Mouse (Mus musculus) limb, embryonic 14.5 days (tissue): Measurements from ENCODE around the gene Ptges. TPM values are rescaled to one million over a fixed set of nuclear protein-coding genes. Genes with fewer than 3 reads are reported as not detected.

Experiments used
- ATAC-seq: fragments of 200-750 bp; cut with Nextera tagmentation; 2 replicates; pipeline ENCODE4 v1.8.0; 2017; ENCODE audit warnings: low read depth, moderate number of reproducible peaks, moderate TSS enrichment; ENCODE audit not compliant: low FRiP score
- DNase-seq: peaks from one replicate; pipeline ENCODE4 v3.0.0-alpha.2; 2015; ENCODE audit warnings: low spot score
- H3K27ac ChIP-seq: fragments of 300-500 bp; sonication (generic); replicated peaks from 2 replicates; pipeline ENCODE4 v1.5.1; 2014; ENCODE audit warnings: low read depth, mild to moderate bottlenecking, low read length, moderate library complexity, mixed read lengths
- H3K27me3 ChIP-seq: fragments of 300-500 bp; sonication (generic); 2 replicates; pipeline ENCODE4 v1.6.1; 2014; ENCODE audit warnings: low read length, mixed read lengths; ENCODE audit not compliant: control insufficient read depth, insufficient read depth
- H3K36me3 ChIP-seq: fragments of 300-500 bp; sonication (generic); 2 replicates; pipeline ENCODE4 v1.6.1; 2014; ENCODE audit warnings: mild to moderate bottlenecking, low read length, moderate library complexity, mixed read lengths; ENCODE audit not compliant: control insufficient read depth, insufficient read depth
- H3K4me1 ChIP-seq: fragments of 300-500 bp; sonication (generic); 2 replicates; pipeline ENCODE4 v1.6.1; 2014; ENCODE audit warnings: antibody characterized with exemption, low read length, mixed read lengths; ENCODE audit not compliant: control insufficient read depth, insufficient read depth
- H3K4me2 ChIP-seq: fragments of 300-500 bp; sonication (generic); replicated peaks from 2 replicates; pipeline ENCODE4 v1.6.1; 2014; ENCODE audit warnings: low read depth, mild to moderate bottlenecking, low read length, moderate library complexity; ENCODE audit not compliant: severe bottlenecking
- H3K4me3 ChIP-seq: fragments of 300-500 bp; sonication (generic); replicated peaks from 2 replicates; pipeline ENCODE4 v1.5.1; 2014; ENCODE audit warnings: low read length
- H3K9ac ChIP-seq: fragments of 300-500 bp; sonication (generic); 2 replicates; pipeline ENCODE4 v1.6.1; 2014; ENCODE audit warnings: mild to moderate bottlenecking, low read depth, low read length, moderate library complexity; ENCODE audit not compliant: severe bottlenecking
- H3K9me3 ChIP-seq: fragments of 300-500 bp; sonication (generic); 2 replicates; pipeline ENCODE4 v1.6.1; 2016; ENCODE audit warnings: low read length; ENCODE audit not compliant: control insufficient read depth
- POLR2A ChIP-seq: fragments of 200-500 bp; IDR thresholded peaks from 2 replicates; pipeline ENCODE4 v1.8.0; 2012; ENCODE audit warnings: inconsistent platforms, mild to moderate bottlenecking, moderate library complexity, borderline replicate concordance; ENCODE audit not compliant: insufficient read depth, insufficient read length; ENCODE audit errors: extremely low read depth
- WGBS: fragments of 180-500 bp; shearing (Covaris S2); extraction: QIAGEN DNeasy Blood & Tissue Kit; methylation state at CpG from one replicate; pipeline ENCODE4 v1.1.7; 2014; 5-methylcytosine and 5-hydroxymethylcytosine counted together
- polyA plus RNA-seq, 2 experiments: library from polyadenylated mRNA; depleted of rRNA in 1 of 2; stranded (reverse) in 1 of 2; unstranded in 1 of 2; fragments of >200 nt; fragmentation: Nextera tagmentation in 1 of 2; extraction: Ambion mirVana in 1 of 2; gene quantifications; 2 replicates each; pipeline versions ENCODE4 v1.2.1 to v1.2.3; 2012 to 2014

The Ptges gene
- polyA plus RNA-seq, 2 experiments = 16.4 to 20.5 TPM

- Histone ChIP-seq H3K4me1 (peaks cover 74% of the 10 kb centered on the region), H3K9me3 (no peaks in the 10 kb centered on the region), H3K9ac (no peak overlapping the region), H3K27ac (peak overlapping the region; percentile 14; the same call in 1 of the 2 replicates), H3K27me3 (no peaks in the 10 kb centered on the region), H3K36me3 (peaks cover 2% of the 10 kb centered on the region; the same call in 1 of the 2 replicates), H3K4me3 (no peak overlapping the region), H3K4me2 (no peak overlapping the region; the same call in 1 of the 2 replicates)
- 21% methylated on average over 4 of the region's 6 CpGs for WGBS
- no peak for TF ChIP-seq POLR2A
- DNase-seq = no peak
- no peak for ATAC-seq
These were observed 79.1 kb downstream of the Ptges start for GRCm38 (mm10) chr2:30850581-30850980.

- TF ChIP-seq POLR2A = no peak
- Histone ChIP-seq H3K36me3 (peaks cover 2% of the 10 kb centered on the region; the same call in 1 of the 2 replicates), H3K27ac (peak overlapping the region; percentile 15; the same call in 1 of the 2 replicates), H3K4me2 (peak overlapping the region; percentile 13), H3K9me3 (no peaks in the 10 kb centered on the region), H3K27me3 (no peaks in the 10 kb centered on the region), H3K4me1 (peaks cover 64% of the 10 kb centered on the region), H3K9ac (no peak overlapping the region), H3K4me3 (no peak overlapping the region)
- 39% methylated on average over 8 of the region's 8 CpGs for WGBS
- no peak for ATAC-seq
- no peak for DNase-seq
These were observed 81.5 kb downstream of the Ptges start for GRCm38 (mm10) chr2:30848184-30848583.

GRCm38 (mm10) chr2:30846723-30847122 is 82.9 kb downstream of the Ptges start:
- Histone ChIP-seq H3K4me1 (peaks cover 50% of the 10 kb centered on the region), H3K4me2 (peak overlapping the region; percentile 63), H3K27ac (0 out of 2 replicates have a peak overlapping the region, but pooled peaks have one; percentile 19), H3K36me3 (peaks cover 2% of the 10 kb centered on the region; the same call in 1 of the 2 replicates), H3K4me3 (peak overlapping the region; percentile 74), H3K9ac (peak overlapping the region; percentile 94), H3K9me3 (no peaks in the 10 kb centered on the region), H3K27me3 (no peaks in the 10 kb centered on the region)
- ATAC-seq (no peak), DNase-seq (no peak)
- no peak for TF ChIP-seq POLR2A
- 4% methylated on average over 6 of the region's 6 CpGs for WGBS

DNA sequence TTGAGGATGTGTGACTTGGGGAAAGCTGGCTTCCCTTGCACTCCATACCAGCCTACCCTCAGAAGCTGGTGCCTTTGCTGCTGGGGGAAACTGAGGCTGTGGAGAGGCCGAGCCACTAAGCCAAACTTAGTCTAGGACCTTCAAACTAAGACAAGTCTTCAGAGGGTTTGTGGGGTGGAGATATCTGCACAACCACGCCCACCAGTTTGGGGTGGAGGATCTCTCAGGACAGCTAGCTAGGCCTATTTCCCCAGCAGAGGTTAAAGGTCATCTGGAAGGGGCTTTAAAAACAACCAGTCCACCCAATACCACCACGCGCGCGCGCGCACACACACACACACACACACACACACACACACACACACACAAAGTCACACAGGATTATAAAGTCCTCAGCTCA is 83.4 kb downstream of the Ptges start:
- peak overlapping the region; percentile 26; the same call in 1 of the 2 replicates for H3K27ac ChIP-seq
- peak overlapping the region; percentile 63 for H3K4me2 ChIP-seq
- H3K4me1 ChIP-seq = peaks cover 45% of the 10 kb centered on the region
- H3K36me3 ChIP-seq = peaks cover 2% of the 10 kb centered on the region; the same call in 1 of the 2 replicates
- H3K9ac ChIP-seq = peak overlapping the region; percentile 94
- no peaks in the 10 kb centered on the region for H3K27me3 ChIP-seq
- DNase-seq = no peak
- no peak for TF ChIP-seq POLR2A
- no peaks in the 10 kb centered on the region for H3K9me3 ChIP-seq
- H3K4me3 ChIP-seq = peak overlapping the region; percentile 74
- WGBS = 27% methylated on average over 8 of the region's 8 CpGs
- no peak for ATAC-seq

GRCm38 (mm10) chr2:30845152-30846070 is 84.3 kb downstream of the Ptges start:
- Histone ChIP-seq H3K36me3 (peaks cover 2% of the 10 kb centered on the region; the same call in 1 of the 2 replicates), H3K27ac (peak overlapping the region; percentile 76), H3K9ac (peak overlapping the region; percentile 94), H3K4me1 (peaks cover 37% of the 10 kb centered on the region), H3K9me3 (no peaks in the 10 kb centered on the region), H3K4me2 (peak overlapping the region; percentile 63), H3K4me3 (peak overlapping the region; percentile 74), H3K27me3 (no peaks in the 10 kb centered on the region)
- ATAC-seq (peak; percentile 53), DNase-seq (no peak)
- 1% methylated on average over 41 of the region's 80 CpGs for WGBS
- TF ChIP-seq POLR2A = no peak
